Mouse (Mus musculus): ENCODE results near the gene Snx7. TPM values are rescaled to one million over a fixed set of nuclear protein-coding genes. Genes with fewer than 3 reads are reported as not detected.

The Snx7 gene
- total RNA-seq (2021), result 1 to 10 TPM; 5.1 to 6.5 TPM

- DNase-seq, result peak; percentile 89 to 90
- intact Hi-C loops (cut with DNase I), result no loop called here
Measured at GRCm38 (mm10) chr3:117868637-117869323, at the start of gene Snx7. Snx7 (minus strand) TSS chr3:117868936.

- intact Hi-C loops (cut with DNase I), result no loop called here
- no peak for DNase-seq
Measured at GRCm38 (mm10) chr3:117915420-117915819, 46.7 kb upstream of the Snx7 start.

GRCm38 (mm10) chr3:117893736-117894135 is 25.0 kb upstream of the Snx7 start:
- DNase-seq, result no peak
- intact Hi-C loops (cut with DNase I), result no loop called here

- intact Hi-C loops (cut with DNase I), result no loop called here
- no peak for DNase-seq
Measured at GRCm38 (mm10) chr3:117875450-117875849, 6.7 kb upstream of the Snx7 start.

GRCm38 (mm10) chr3:117873209-117873863 is 4.6 kb upstream of the Snx7 start:
- no peak for DNase-seq
- intact Hi-C loops (cut with DNase I), result no loop called here

GRCm38 (mm10) chr3:117869324-117869715 is 584 bp upstream of the Snx7 start:
- intact Hi-C loops (cut with DNase I), result no loop called here
- DNase-seq, result no peak

GRCm38 (mm10) chr3:117868091-117868490 is 645 bp downstream of the Snx7 start:
- peak in 1 of 2 experiments; percentile 7 for DNase-seq
- intact Hi-C loops (cut with DNase I), result no loop called here

- intact Hi-C loops (cut with DNase I), result no loop called here
- peak in 1 of 2 experiments; percentile 4 for DNase-seq
Measured at GRCm38 (mm10) chr3:117866696-117867407, 1.9 kb downstream of the Snx7 start.

GRCm38 (mm10) chr3:117865621-117866020 is 3.1 kb downstream of the Snx7 start:
- intact Hi-C loops (cut with DNase I), result no loop called here
- no peak for DNase-seq

GRCm38 (mm10) chr3:117862951-117863350 is 5.8 kb downstream of the Snx7 start:
- intact Hi-C loops (cut with DNase I), result no loop called here
- no peak for DNase-seq

- intact Hi-C loops (cut with DNase I), result no loop called here
- no peak for DNase-seq
Measured at GRCm38 (mm10) chr3:117861977-117862434, 6.7 kb downstream of the Snx7 start.

GRCm38 (mm10) chr3:117858996-117859395 is 9.7 kb downstream of the Snx7 start:
- no peak for DNase-seq
- intact Hi-C loops (cut with DNase I), result no loop called here

GRCm38 (mm10) chr3:117853729-117854128 is 15.0 kb downstream of the Snx7 start:
- intact Hi-C loops (cut with DNase I), result no loop called here
- DNase-seq, result no peak

GRCm38 (mm10) chr3:117852054-117852361 is 16.7 kb downstream of the Snx7 start:
- intact Hi-C loops (cut with DNase I), result no loop called here
- DNase-seq, result no peak

GRCm38 (mm10) chr3:117851278-117852053 is 17.3 kb downstream of the Snx7 start:
- no peak for DNase-seq
- intact Hi-C loops (cut with DNase I), result no loop called here

GRCm38 (mm10) chr3:117848866-117849265 is 19.9 kb downstream of the Snx7 start:
- DNase-seq, result no peak
- intact Hi-C loops (cut with DNase I), result no loop called here

GRCm38 (mm10) chr3:117842658-117843057 is 26.1 kb downstream of the Snx7 start:
- DNase-seq, result no peak
- intact Hi-C loops (cut with DNase I), result no loop called here

- no peak for DNase-seq
- intact Hi-C loops (cut with DNase I), result no loop called here
Measured at GRCm38 (mm10) chr3:117839867-117840545, 28.7 kb downstream of the Snx7 start.

- intact Hi-C loops (cut with DNase I), result no loop called here
- DNase-seq, result no peak
Measured at GRCm38 (mm10) chr3:117838020-117838419, 30.7 kb downstream of the Snx7 start.

- intact Hi-C loops (cut with DNase I), result no loop called here
- DNase-seq, result no peak
Measured at GRCm38 (mm10) chr3:117826486-117827200, 42.1 kb downstream of the Snx7 start.

All from heart, postnatal 36 days (tissue).